Mouse (Mus musculus): ENCODE results near the gene Spns2.

Gene Spns2

DNA sequence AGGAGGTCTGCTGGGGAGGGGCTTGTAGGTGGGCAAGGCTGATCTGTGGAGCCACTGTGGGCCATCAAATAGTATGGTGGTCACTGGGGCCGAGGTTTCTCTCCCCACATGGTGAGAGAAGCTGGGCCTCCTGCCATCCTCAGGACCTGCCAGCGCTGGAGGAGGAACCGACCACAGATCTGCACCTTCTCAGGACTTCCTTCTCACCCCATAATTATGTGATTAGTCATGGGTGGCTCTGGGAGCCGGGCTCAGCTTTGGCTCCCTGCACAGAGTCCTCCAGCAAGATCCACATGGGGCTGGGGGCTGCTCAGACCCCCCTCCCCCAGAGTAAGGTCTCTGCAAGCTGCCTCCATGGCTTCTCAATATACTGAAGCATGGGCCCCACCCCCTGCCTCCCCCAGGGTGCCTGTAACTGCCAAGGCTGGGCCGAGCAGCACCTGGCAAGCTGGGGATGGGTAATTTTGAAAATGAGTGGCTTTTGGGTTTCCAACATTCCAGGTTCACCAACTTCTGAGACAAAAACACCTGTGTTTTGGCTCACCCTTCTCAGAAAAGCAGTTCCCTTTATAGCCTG, 11.8 kb upstream of the Spns2 start:
- DNase-seq (ENCODE audit: extremely low read depth, low read depth) = no peak

- DNase-seq (ENCODE audit: extremely low read depth, low read depth) = no peak
Measured at GRCm38 (mm10) chr11:72500139-72500538, 10.4 kb upstream of the Spns2 start.

GRCm38 (mm10) chr11:72497367-72497766, 7.7 kb upstream of the Spns2 start:
- no peak for DNase-seq (ENCODE audit: extremely low read depth, low read depth)

DNA sequence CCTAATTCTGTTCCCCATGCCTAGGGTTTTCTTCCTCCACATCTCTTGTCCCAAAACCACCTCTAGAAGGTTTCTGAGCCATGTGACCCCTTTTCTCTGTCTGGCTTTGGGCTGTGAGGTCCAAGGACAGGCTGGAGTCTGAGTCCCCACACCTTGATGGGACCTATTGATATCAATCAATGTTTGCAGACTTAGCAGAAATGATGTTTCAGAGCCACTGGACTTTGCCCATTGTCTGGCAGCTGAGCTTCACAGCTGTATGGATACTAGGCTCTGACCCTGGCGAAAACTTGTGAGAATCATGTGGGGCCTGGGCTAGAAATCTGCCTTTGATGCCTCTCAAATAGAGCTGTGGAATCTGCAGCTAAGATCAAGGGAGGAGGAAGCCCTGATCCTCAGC, 7.1 kb upstream of the Spns2 start:
- no peak for DNase-seq (ENCODE audit: extremely low read depth, low read depth)

DNA sequence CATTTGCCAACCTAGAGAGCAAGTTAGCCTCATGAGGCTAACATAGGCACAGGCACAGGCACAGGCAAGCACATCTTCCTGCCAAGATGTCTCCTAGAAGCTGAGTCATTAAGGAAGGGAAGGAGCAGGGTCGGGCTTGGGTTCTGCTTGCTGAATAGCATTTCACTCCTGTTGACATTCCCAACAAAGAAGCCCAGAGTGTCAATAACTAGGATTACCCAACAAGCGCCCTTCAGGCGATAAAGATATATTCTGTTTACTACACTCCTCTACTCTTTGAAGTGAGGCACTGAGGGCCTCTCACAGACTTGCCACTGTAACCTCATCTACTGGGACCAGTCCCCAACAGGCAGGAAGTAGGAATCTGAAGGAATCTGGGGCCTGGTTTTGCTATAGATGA, 6.4 kb upstream of the Spns2 start:
- DNase-seq (ENCODE audit: extremely low read depth, low read depth) = no peak

GRCm38 (mm10) chr11:72494046-72494988, 4.6 kb upstream of the Spns2 start:
- no peak for DNase-seq (ENCODE audit: extremely low read depth, low read depth)

DNA sequence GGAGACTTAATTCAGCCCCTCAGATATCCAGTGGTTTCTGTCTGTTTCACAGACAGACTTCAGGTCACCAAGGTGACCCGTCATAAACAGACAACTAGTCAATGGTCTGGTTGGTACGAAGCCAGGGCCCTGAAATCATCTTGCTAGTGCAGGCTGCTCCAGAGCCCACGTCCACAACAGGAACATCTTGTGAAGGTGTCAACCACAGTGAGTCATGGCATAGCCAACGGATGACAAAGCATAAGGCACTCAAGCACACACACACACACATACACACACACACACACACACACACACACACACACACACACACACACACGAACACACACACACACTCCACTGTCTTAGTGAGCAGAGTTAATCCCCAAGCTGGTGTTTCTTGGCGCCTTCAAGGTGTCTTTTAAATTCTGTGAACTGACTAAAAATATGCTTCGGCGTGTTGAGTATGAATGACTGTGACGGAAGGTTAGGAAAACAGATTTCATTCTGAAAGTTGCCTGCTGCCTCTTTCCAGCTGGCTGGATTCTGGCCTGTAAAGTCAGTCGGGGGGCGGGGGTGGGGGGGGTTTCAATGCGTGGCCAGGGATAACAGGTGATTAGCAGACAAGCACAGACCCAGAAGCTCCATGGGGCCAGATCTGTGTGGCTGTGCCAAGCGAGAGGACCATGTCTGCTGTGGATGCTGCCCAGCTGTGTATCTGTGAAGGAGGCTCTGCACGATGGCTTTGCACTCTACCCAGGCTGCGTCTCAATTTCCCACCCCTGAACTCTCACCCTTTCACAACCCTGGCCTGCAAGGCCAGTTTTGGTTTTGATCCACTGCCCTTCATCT, 1.6 kb upstream of the Spns2 start:
- DNase-seq (ENCODE audit: extremely low read depth, low read depth) = no peak

DNA sequence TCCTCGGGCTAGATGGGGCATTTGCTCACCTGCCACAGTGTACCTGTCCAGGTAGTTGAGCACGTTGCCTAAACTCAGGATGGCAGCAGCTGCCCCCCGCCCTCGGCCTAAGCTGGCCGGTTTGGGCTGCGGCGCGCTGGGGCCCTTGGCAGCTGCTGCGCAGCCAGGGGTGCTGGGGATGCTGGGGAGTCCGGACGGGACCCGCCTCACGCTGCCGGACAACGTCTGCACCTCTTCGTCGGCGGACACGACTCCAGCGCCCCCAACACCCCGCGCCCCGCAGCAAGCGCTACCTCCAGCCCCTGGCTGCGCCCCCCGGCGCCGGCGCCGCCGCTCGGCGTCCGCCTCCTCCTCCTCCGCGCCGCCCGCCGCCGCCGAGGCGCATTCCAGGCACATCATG, 307 bp downstream of the Spns2 start:
- no peak for DNase-seq (ENCODE audit: extremely low read depth, low read depth)

GRCm38 (mm10) chr11:72488753-72489271, 892 bp downstream of the Spns2 start:
- no peak for DNase-seq (ENCODE audit: extremely low read depth, low read depth)

DNA sequence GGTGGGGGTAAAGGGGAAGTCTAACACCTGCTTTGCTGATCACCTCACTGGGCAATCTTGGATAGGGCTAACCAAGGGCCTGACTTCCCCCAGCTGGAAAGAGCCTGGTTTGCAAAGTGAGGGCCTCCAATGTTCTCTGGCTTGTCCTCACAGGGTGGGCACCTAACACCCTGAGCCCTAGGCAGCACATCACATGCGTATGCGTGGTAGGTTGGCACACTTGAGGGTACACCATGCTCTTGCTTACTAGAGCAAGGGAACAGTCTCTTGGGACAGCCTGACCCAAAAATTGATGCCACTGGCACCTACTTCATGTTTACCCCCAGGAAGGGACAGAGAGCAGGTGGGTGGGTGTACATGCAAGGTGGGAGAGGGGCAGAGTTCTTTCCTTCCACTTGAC, 2.0 kb downstream of the Spns2 start:
- no peak for DNase-seq (ENCODE audit: extremely low read depth, low read depth)

GRCm38 (mm10) chr11:72487171-72487570, 2.5 kb downstream of the Spns2 start:
- DNase-seq (ENCODE audit: extremely low read depth, low read depth) = no peak

GRCm38 (mm10) chr11:72485960-72486359, 3.7 kb downstream of the Spns2 start:
- DNase-seq (ENCODE audit: extremely low read depth, low read depth) = no peak

DNA sequence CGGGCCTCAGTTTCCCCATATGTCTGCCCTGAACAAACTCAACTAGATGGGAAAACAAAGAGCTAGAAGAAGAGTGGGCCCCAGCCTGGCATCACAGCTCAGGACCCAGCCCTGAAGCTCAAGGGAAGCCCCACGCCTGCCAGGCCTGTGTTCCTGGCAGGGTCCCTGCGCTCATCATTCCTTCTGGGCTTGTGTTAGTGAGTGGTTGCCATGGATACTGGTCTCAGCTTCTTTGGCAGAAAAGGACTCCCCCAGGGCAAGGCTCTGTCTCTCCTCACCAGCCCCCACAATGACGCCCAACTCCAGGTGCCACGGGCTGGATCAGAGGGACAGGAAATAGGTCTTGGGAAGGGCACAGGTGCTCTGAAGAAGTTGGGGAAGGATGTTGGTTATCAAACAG, 4.5 kb downstream of the Spns2 start:
- DNase-seq (ENCODE audit: extremely low read depth, low read depth) = no peak

DNA sequence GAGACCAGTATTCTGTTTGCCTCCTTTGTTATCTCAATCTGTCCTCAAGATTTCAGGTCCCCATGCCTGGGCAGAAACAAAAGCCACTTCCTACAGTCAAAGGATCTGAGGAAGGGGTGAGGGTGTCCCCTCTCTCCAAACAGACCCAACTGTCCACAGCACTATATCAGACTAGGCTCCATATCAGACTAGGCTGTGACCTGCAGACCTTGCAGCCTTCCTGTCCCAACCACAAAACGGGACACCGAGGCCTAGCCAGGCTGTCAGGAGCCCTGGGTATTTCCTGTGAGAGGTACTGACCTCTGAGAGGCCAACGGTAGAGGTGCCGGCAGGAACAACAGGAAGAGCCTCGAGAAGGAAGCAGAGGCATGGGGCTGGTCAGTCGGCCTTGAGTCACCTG, 5.2 kb downstream of the Spns2 start:
- no peak for DNase-seq (ENCODE audit: extremely low read depth, low read depth)

DNA sequence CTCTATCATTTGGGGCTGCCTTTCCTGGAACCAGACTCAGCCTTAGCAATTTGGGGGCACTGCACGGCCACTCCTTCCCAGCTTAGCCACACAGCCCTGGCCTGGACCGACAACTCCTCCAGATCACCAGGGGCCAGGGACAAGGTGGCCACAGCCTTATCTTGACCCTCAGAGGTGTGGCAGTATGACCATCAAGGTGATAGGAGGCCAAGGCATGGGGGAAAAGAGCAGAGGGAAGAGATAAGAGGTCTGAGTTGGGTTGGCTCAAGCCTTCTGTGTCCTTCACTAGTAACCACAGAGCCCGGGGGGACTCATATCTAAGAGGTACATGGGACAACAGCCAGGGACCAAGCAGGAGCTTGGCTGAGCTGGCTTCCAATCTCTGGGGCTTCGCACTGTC, 7.8 kb downstream of the Spns2 start:
- DNase-seq (ENCODE audit: extremely low read depth, low read depth) = no peak

GRCm38 (mm10) chr11:72481313-72481712, 8.4 kb downstream of the Spns2 start:
- no peak for DNase-seq (ENCODE audit: extremely low read depth, low read depth)

GRCm38 (mm10) chr11:72479499-72479898, 10.2 kb downstream of the Spns2 start:
- no peak for DNase-seq (ENCODE audit: extremely low read depth, low read depth)

DNA sequence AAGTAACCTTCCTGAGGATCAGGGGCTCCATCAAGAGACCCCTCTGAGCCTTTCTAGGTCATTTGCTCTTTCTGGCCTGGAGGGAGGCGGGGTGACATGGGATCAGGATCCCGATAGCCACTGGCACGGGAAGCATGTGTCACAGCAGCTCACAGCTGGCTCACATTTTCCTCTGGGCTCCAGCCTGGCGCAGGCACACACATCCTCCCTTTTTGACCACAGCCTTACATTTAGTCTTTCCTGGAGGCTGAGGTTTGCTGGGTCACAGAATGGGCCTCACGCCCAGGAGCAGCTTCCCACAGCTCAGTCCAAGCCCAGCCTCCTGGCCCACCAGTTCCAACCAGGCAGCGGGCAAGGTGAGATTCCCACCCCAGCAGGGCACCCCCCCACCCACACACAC, 11.5 kb downstream of the Spns2 start:
- DNase-seq (ENCODE audit: extremely low read depth, low read depth) = no peak

DNA sequence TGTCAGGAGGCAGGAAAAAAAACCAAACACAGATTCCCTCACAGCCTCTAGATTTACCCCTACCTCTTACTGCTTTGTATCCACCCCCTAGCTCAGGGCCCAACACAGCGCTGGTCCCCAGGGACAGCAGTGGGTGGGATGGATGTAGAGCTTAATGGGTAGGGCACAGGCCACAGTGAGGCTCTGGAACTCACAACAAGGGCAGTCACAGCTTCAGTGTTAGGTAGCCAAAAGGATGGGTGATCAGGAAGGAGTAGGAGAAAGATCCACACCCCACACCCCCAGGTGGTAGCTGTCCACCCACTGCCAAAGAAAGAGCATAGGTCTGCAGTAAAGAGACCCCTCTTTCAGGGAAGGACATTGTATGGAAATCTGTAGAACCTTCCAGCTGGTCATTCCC, 12.1 kb downstream of the Spns2 start:
- DNase-seq (ENCODE audit: extremely low read depth, low read depth) = no peak

GRCm38 (mm10) chr11:72477182-72477581, 12.5 kb downstream of the Spns2 start:
- no peak for DNase-seq (ENCODE audit: extremely low read depth, low read depth)

GRCm38 (mm10) chr11:72476074-72476625, 13.6 kb downstream of the Spns2 start:
- DNase-seq (ENCODE audit: extremely low read depth, low read depth) = no peak

GRCm38 (mm10) chr11:72475408-72475807, 14.3 kb downstream of the Spns2 start:
- peak; percentile 94 for DNase-seq (ENCODE audit: extremely low read depth, low read depth)
